Mouse (Mus musculus) olfactory bulb, adult 2 months (tissue): ENCODE data around the gene Mnd1.

Experiments
- CTCF ChIP-seq: fragments of 200-500 bp; IDR thresholded peaks from 2 replicates; pipeline ENCODE4 v1.5.1; 2012; ENCODE audit warnings: low read depth, mild to moderate bottlenecking, low read length, moderate library complexity; ENCODE audit not compliant: insufficient read depth
- POLR2A ChIP-seq: fragments of 200-500 bp; IDR thresholded peaks from 2 replicates; pipeline ENCODE4 v1.6.1; 2012; ENCODE audit warnings: mild to moderate bottlenecking, low read depth, low read length, moderate library complexity; ENCODE audit not compliant: insufficient read depth

DNA sequence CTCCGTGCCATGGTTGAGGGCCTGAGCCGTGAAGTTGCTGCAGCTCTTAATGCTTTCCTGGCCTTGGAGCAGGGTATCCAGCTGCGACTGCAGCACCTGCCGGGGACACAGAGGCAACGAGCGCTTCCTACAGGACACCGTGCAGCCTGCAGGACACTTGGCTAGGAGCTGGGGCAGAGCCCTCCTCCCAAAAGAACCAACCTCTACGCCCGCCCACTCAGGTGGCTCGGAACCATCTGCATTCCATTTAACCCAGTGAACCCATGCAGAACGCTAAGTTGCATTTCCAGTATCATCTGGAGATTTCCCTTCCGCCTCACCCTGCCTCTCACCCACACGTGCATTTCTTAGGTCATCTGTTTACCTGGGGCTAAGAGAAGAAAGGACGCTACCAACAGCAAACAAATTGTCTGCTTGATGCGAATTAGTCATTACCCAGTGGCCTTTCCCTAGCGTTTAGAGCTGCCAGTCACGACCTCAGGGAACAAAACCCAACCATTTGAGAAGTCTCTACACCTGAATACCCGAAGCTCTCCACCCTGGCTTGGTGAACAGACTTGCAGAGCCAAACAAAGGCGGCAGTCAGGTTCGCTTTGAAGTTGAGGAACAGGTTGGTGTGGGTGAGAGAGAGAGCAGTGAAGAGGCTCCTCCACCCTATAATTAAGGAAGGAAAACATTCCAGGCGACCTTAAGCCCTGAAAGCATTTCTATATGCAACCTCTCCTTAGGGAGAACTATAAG, 35.7 kb upstream of the Mnd1 start:
- TF ChIP-seq POLR2A (no peak), CTCF (no peak)
